In the genomic region with DNA sequence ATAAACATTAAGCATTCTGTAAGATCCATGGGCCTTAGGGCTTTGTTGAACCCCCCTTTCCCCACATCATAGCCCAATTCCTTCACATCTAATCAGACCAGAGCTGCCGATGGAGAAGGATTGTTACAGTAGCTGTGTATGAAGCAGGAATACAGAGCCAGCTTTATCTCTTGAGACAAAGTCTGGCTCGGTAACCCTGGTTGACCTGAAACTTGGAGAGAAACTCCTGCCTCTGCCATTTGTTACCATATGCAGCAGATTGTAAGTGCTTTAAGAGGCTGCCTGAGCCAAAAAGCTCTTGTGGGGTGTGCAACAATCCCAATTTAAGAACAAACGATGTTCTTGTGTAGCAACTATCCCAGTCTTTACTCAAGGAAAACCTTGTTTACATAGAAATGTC, we compare ENCODE assay signal across 8 mouse cellular contexts. TPM values are rescaled to one million over a fixed set of nuclear protein-coding genes. Genes with fewer than 3 reads are reported as not detected.
DNase-seq lines count a peak whose midpoint lies in the region; ATAC-seq and TF ChIP-seq lines count a peak whose summit lies in the region.

No protein-coding gene starts in this region.

- no peak for ATAC-seq in heart, embryonic 12.5 days (ENCODE audit: insufficient number of reproducible peaks, low FRiP score)
- ATAC-seq in midbrain, embryonic 11.5 days (ENCODE audit: low FRiP score), result no peak

- H3K4me1 ChIP-seq in heart, embryonic 12.5 days (replicated peaks), result peaks cover 47% of the 10 kb centered on the region
- peaks cover 1% of the 10 kb centered on the region; the same call in 1 of the 2 replicates for H3K4me1 ChIP-seq in bone marrow, adult 2 months (ENCODE audit: control insufficient read depth, insufficient read depth, low read length)
- peaks cover 15% of the 10 kb centered on the region for H3K4me1 ChIP-seq in midbrain, embryonic 11.5 days (ENCODE audit: control insufficient read depth, insufficient read depth, low read length)

- peak overlapping the region; percentile 93 for H3K4me2 ChIP-seq in heart, embryonic 12.5 days
- peak overlapping the region; percentile 97 for H3K4me2 ChIP-seq in midbrain, embryonic 11.5 days

- peak overlapping the region; percentile 87 for H3K9ac ChIP-seq in heart, embryonic 12.5 days
- peak overlapping the region; percentile 96 for H3K9ac ChIP-seq in midbrain, embryonic 11.5 days (ENCODE audit: low read length)

- H3K27ac ChIP-seq in heart, embryonic 12.5 days (ENCODE audit: poor library complexity, severe bottlenecking), result peak overlapping the region; percentile 75
- no peak overlapping the region for H3K27ac ChIP-seq in bone marrow, adult 2 months (ENCODE audit: control insufficient read depth, insufficient read depth, low read depth, low read length, poor library complexity)
- no peak overlapping the region for H3K27ac ChIP-seq in midbrain, embryonic 11.5 days (ENCODE audit: low read depth, low read length)

- WGBS in heart, embryonic 12.5 days, result 27% methylated on average over 3 of the region's 3 CpGs
- WGBS in bone marrow, adult 2 months, result 61% methylated on average over 3 of the region's 3 CpGs
- WGBS in midbrain, embryonic 11.5 days, result 85% methylated on average over 3 of the region's 3 CpGs

- TF ChIP-seq POLR2A in bone marrow, adult 2 months (IDR thresholded peaks at IDR 0.05; ENCODE audit: borderline replicate concordance, control insufficient read depth, low read depth, low read length), result no peak

- no peaks in the 10 kb centered on the region for H3K9me3 ChIP-seq in heart, embryonic 12.5 days (replicated peaks)
- no peaks in the 10 kb centered on the region for H3K9me3 ChIP-seq in midbrain, embryonic 11.5 days (ENCODE audit: control insufficient read depth, low read length)

- H3K27me3 ChIP-seq in heart, embryonic 12.5 days (replicated peaks), result no peaks in the 10 kb centered on the region
- no peaks in the 10 kb centered on the region for H3K27me3 ChIP-seq in midbrain, embryonic 11.5 days (ENCODE audit: control insufficient read depth, insufficient read depth, low read length)

- no peak for TF ChIP-seq CTCF in bone marrow, adult 2 months (IDR thresholded peaks at IDR 0.05; ENCODE audit: control insufficient read depth, insufficient read depth, low read length)

- no peaks in the 10 kb centered on the region for H3K36me3 ChIP-seq in heart, embryonic 12.5 days
- H3K36me3 ChIP-seq in midbrain, embryonic 11.5 days (ENCODE audit: control insufficient read depth, insufficient read depth, low read length), result no peaks in the 10 kb centered on the region

- DNase-seq in heart, adult 8-10 months (ENCODE audit: low spot score), result no peak
- peak; percentile 21 for DNase-seq in heart, postnatal 4 days
- no peak for DNase-seq in midbrain, embryonic 11.5 days (ENCODE audit: low spot score, missing footprints)
- no peak for DNase-seq in urinary bladder, postnatal 36 days (ENCODE audit: low spot score in 2 of 2)
- DNase-seq in kidney, postnatal 14 days, result no peak
- DNase-seq in thymus, postnatal 25 days, result no peak

- H3K4me3 ChIP-seq in heart, embryonic 12.5 days, result peak overlapping the region; percentile 92
- H3K4me3 ChIP-seq in bone marrow, adult 2 months (replicated peaks; ENCODE audit: control insufficient read depth, low read depth, low read length), result peak overlapping the region; percentile 97
- H3K4me3 ChIP-seq in midbrain, embryonic 11.5 days (ENCODE audit: low read depth, low read length), result peak overlapping the region; percentile 88

RNA-seq across cellular contexts. Expression of a gene that starts 3.4 kb away (rescaled TPM):
- 565 and 582 TPM in 2 replicates for polyA plus RNA-seq in heart, embryonic 12.5 days (2016; fragmentation: Nextera tagmentation; extraction: Ambion mirVana)
- total RNA-seq in heart, adult 8-10 months (2022), result 1,000 to 10,000 TPM; 1,175 to 1,391 (median 1,278) TPM
- 134 and 227 TPM in 2 replicates for polyA plus RNA-seq in bone marrow, adult 2 months (2011; ENCODE audit: insufficient read depth, insufficient read length, low replicate concordance, missing spikeins)
- total RNA-seq in heart, postnatal 4 days (2021), result 100 to 1,000 TPM; 659 to 710 TPM
- polyA plus RNA-seq in midbrain, embryonic 11.5 days (2014; fragmentation: Nextera tagmentation; extraction: Ambion mirVana), result 305 and 326 TPM in 2 replicates

RNA-seq across cellular contexts. Expression of a gene that starts 3.4 kb away (rescaled TPM):
- 155 and 157 TPM in 2 replicates for polyA plus RNA-seq in heart, embryonic 12.5 days (2016; fragmentation: Nextera tagmentation; extraction: Ambion mirVana)
- 10 to 100 TPM; 55.1 to 69.7 (median 59.7) TPM for total RNA-seq in heart, adult 8-10 months (2022)
- 18.1 and 24.9 TPM in 2 replicates for polyA plus RNA-seq in bone marrow, adult 2 months (2011; ENCODE audit: insufficient read depth, insufficient read length, low replicate concordance, missing spikeins)
- total RNA-seq in heart, postnatal 4 days (2021), result 10 to 100 TPM; 41.6 to 43.9 TPM
- polyA plus RNA-seq in midbrain, embryonic 11.5 days (2014; fragmentation: Nextera tagmentation; extraction: Ambion mirVana), result 125 and 128 TPM in 2 replicates
